Mouse (Mus musculus) forebrain, embryonic 11.5 days (tissue): ENCODE measurements at regions not wholly inside any gene's neighbourhood (a gene's known extent, or its start where the extent isn't known, plus 50 kb on each side); places are given as distances from the start of the nearest gene placed in this dataset.

Experiments
- ATAC-seq: fragments of 200-750 bp; cut with Nextera tagmentation; replicated peaks from 2 replicates; pipeline ENCODE4 v1.8.0; 2017; ENCODE audit warnings: moderate TSS enrichment; ENCODE audit not compliant: low FRiP score
- DNase-seq: peaks from one replicate; pipeline ENCODE4 v3.0.0-alpha.2; 2017; ENCODE audit warnings: low spot score
- H3K27ac ChIP-seq: fragments of 300-500 bp; sonication (generic); 2 replicates; pipeline ENCODE4 v1.5.1; 2014; ENCODE audit warnings: low read depth, low read length
- H3K27me3 ChIP-seq: fragments of 300-500 bp; sonication (generic); 2 replicates; pipeline ENCODE4 v1.6.1; 2014; ENCODE audit warnings: mild to moderate bottlenecking, low read length, mixed read lengths; ENCODE audit not compliant: control insufficient read depth, insufficient read depth
- H3K36me3 ChIP-seq: fragments of 300-500 bp; sonication (generic); 2 replicates; pipeline ENCODE4 v1.6.1; 2014; ENCODE audit warnings: mild to moderate bottlenecking, low read length, moderate library complexity, mixed read lengths; ENCODE audit not compliant: control insufficient read depth, insufficient read depth
- H3K4me1 ChIP-seq: fragments of 300-500 bp; sonication (generic); replicated peaks from 2 replicates; pipeline ENCODE4 v1.6.1; 2014; ENCODE audit warnings: low read length, mixed read lengths; ENCODE audit not compliant: control insufficient read depth, insufficient read depth
- H3K4me2 ChIP-seq: fragments of 300-500 bp; sonication (generic); 2 replicates; pipeline ENCODE4 v1.6.1; 2014; ENCODE audit warnings: low read depth, mild to moderate bottlenecking, low read length, moderate library complexity, mixed read lengths; ENCODE audit not compliant: severe bottlenecking
- H3K4me3 ChIP-seq: fragments of 300-500 bp; sonication (generic); 2 replicates; pipeline ENCODE4 v1.5.1; 2014; ENCODE audit warnings: low read depth, low read length
- H3K9ac ChIP-seq: fragments of 300-500 bp; sonication (generic); 2 replicates; pipeline ENCODE4 v1.6.1; 2014; ENCODE audit warnings: low read length
- H3K9me3 ChIP-seq: fragments of 300-500 bp; sonication (generic); 2 replicates; pipeline ENCODE4 v1.6.1; 2016; ENCODE audit warnings: low read length, mixed read lengths; ENCODE audit not compliant: control insufficient read depth
- WGBS: fragments of 180-500 bp; shearing (Covaris S2); extraction: QIAGEN DNeasy Blood & Tissue Kit; methylation state at CpG from one replicate; pipeline ENCODE4 v1.1.7; 2014; 5-methylcytosine and 5-hydroxymethylcytosine counted together

DNA sequence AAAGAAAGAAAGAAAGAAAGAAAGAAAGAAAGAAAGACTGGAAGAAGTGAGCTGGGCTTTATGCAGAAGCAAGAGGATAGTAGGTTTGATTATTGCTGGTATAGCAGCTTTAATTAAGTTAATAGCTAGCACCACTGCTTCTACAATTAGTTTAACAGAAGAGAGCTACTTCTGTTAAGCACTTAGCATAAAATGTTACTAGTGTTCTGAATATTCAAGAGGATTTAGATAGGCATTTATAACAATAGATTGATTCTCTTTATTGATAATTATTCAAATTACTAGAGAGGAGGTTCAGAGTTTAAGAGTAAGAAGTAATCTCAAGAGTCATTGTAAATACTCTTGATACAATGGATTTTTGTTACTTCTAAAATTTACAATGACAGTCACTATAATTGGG lies 346.1 kb upstream of the Pdgfd start:
- Histone ChIP-seq H3K4me2 (no peak overlapping the region), H3K4me1 (no peaks in the 10 kb centered on the region), H3K9me3 (no peaks in the 10 kb centered on the region), H3K9ac (no peak overlapping the region), H3K36me3 (no peaks in the 10 kb centered on the region), H3K4me3 (no peak overlapping the region), H3K27ac (no peak overlapping the region), H3K27me3 (no peaks in the 10 kb centered on the region)
- no peak for ATAC-seq
- DNase-seq, result no peak

DNA sequence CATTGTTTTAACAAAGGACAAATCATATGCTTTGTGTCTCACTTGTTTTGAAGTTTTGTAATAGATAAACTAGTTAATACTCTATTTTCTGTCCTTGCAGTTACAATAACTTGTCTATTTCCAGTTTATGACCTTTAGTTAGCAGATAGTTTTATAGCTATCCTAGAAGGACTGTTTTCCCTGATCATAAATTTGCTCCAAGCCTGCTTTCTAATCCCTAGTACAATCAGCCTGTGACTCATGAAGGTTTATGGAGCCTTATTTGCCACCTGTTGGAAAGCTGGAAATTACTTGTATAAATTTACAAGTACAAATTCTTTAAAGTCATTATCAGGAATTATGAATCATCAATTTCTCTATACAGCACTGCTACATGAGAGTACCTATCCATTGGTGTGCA lies 339.5 kb upstream of the Pdgfd start:
- no peaks in the 10 kb centered on the region for H3K4me1 ChIP-seq
- no peaks in the 10 kb centered on the region for H3K36me3 ChIP-seq
- no peak overlapping the region for H3K9ac ChIP-seq
- H3K4me3 ChIP-seq, result no peak overlapping the region
- DNase-seq, result no peak
- no peak for ATAC-seq
- H3K27ac ChIP-seq, result no peak overlapping the region
- no peaks in the 10 kb centered on the region for H3K9me3 ChIP-seq
- H3K27me3 ChIP-seq, result no peaks in the 10 kb centered on the region
- H3K4me2 ChIP-seq, result no peak overlapping the region

DNA sequence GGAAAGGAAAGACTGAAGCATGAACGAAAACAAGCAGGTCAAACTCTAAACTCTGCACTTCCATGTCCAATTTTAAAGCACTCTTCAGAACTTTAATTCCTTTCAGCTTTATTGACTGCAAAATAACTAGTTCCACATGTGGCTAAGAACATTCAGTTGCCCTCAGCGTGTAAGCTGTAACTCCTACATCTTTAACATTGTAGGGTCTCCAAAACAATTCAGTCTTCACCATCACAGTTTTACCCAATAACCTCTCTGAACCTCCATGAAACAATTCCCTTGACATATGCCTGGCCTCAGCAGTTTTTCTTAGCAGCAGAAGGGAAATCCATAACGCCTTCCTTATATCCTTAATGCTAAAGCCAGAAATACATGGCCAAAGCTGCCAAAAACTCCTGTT lies 326.0 kb upstream of the Pdgfd start:
- DNase-seq (no peak), ATAC-seq (no peak)
- Histone ChIP-seq H3K36me3 (no peaks in the 10 kb centered on the region), H3K4me2 (no peak overlapping the region), H3K4me3 (no peak overlapping the region), H3K27me3 (no peaks in the 10 kb centered on the region), H3K9ac (no peak overlapping the region), H3K4me1 (no peaks in the 10 kb centered on the region), H3K27ac (no peak overlapping the region), H3K9me3 (no peaks in the 10 kb centered on the region)
- WGBS, result 66% methylated on average over 3 of the region's 3 CpGs

DNA sequence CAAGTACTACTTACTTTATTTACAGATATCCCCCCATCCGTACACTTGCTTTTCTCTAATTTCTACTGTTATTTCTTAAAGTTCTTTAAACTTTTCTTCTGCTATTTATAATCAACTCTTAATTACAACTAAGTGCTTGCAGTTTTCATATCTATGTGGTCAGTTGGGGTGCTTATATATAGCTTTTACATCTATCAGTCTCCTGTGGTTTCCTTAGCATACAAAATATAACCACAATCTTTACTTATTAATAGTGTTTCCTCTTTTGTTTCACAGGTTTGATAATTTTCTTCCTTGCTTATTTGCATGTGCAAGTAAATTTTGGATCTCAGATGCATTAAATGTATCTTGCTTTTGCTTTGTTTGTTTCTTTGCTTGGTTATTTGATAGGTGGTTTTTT lies 288.7 kb upstream of the Pdgfd start:
- WGBS, result 86% methylated on average over 1 of the region's 1 CpGs

DNA sequence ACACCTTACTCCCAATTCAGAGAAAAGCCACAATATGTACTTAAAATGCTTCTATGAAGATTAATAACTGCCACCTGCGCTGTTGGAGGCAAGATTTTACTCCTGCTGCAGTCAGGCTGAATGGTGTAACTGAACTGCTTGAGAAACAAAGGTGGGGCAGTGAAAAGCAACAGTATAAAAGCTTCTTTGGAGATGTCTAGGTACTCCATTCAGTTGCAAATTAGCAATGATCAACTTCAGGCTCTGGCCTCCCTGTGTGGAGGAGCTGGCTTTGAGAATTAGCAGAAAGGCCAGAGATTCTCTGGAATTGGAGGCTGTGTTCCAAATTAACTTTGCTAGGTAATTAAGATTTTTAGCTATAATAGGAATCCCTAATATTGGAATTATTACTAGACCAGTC lies 245.9 kb upstream of the Pdgfd start:
- no peak for ATAC-seq
- Histone ChIP-seq H3K27ac (no peak overlapping the region), H3K9me3 (no peaks in the 10 kb centered on the region), H3K4me3 (no peak overlapping the region), H3K27me3 (no peaks in the 10 kb centered on the region), H3K9ac (no peak overlapping the region), H3K4me1 (no peaks in the 10 kb centered on the region), H3K36me3 (no peaks in the 10 kb centered on the region), H3K4me2 (no peak overlapping the region)
- 63% methylated on average over 1 of the region's 1 CpGs for WGBS
- no peak for DNase-seq

More for the DNA sequence above, 288.7 kb upstream of the Pdgfd start:
- DNase-seq (no peak), ATAC-seq (no peak)
- Histone ChIP-seq H3K9ac (no peak overlapping the region), H3K9me3 (no peaks in the 10 kb centered on the region), H3K27me3 (no peaks in the 10 kb centered on the region), H3K36me3 (no peaks in the 10 kb centered on the region), H3K27ac (no peak overlapping the region), H3K4me1 (no peaks in the 10 kb centered on the region), H3K4me2 (no peak overlapping the region), H3K4me3 (no peak overlapping the region)

DNA sequence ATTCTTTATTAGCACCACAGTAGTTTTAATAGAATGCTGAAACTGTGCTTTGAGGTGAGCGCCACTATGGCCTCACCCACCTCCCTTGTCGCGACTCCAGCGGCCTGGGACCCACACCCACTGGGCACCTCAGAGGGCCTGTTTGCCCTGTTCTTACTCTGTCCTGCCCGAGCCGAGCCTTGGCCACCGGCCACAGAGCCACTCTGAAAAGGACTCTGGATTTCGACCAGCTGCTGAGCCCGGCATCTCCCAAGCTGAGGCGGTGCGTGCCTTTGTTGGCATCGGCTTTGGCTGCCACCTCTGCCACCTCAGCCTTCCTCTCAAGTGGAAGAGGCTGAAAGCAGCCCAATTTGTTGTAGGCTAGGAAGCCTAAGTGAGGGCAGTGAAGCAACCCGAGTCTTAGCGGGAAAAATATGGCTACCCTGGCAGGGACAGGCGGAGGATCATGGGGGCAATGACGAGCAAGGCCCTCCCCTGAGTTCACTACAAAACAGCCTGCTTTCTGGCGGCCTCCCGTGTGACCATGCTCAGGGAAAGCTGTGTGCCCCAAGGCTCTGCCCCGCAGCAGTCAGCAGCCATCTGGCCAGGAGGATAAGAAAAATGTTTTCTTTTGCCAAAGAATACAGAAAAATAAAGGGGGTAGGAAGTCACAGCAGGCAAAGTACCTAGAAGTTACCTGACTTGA lies 240.1 kb upstream of the Pdgfd start:
- no peak overlapping the region for H3K4me3 ChIP-seq
- no peaks in the 10 kb centered on the region for H3K36me3 ChIP-seq
- no peaks in the 10 kb centered on the region for H3K9me3 ChIP-seq
- H3K27me3 ChIP-seq, result no peaks in the 10 kb centered on the region
- H3K27ac ChIP-seq, result no peak overlapping the region
- no peak overlapping the region for H3K4me2 ChIP-seq
- no peak overlapping the region for H3K9ac ChIP-seq
- DNase-seq, result peak; percentile 49
- ATAC-seq, result no peak
- H3K4me1 ChIP-seq, result no peaks in the 10 kb centered on the region
- 88% methylated on average over 19 of the region's 19 CpGs for WGBS

DNA sequence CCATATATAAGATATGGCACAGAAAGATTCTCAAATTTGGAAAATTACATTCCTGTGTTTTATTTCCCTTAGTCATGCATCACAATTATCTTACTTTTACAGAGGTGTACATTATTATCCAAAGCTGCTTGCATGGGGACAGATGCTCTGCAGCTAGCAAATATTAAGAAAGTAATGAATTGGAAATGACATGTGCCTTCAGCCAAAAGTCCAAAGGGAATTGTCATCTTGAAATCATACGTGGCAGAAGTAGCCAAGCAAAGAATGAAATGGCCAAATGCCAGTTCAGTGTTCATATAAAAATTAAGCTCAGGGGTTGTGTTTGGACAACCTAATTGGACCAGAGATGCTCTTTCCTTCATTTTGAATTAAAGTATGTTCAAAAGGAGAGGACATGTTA lies 196.1 kb upstream of the Pdgfd start:
- Histone ChIP-seq H3K36me3 (no peaks in the 10 kb centered on the region), H3K4me2 (no peak overlapping the region)
- ATAC-seq, result no peak

More for the DNA sequence above, 196.1 kb upstream of the Pdgfd start:
- DNase-seq, result no peak
- Histone ChIP-seq H3K9ac (no peak overlapping the region), H3K4me3 (no peak overlapping the region), H3K9me3 (no peaks in the 10 kb centered on the region), H3K27me3 (no peaks in the 10 kb centered on the region), H3K27ac (no peak overlapping the region), H3K4me1 (no peaks in the 10 kb centered on the region)
- WGBS, result 80% methylated on average over 1 of the region's 1 CpGs
